Mouse (Mus musculus) embryonic fibroblast, embryonic 13.5 days (primary cell): Measurements from ENCODE around the gene Arhgef6.

Source experiments
- CTCF ChIP-seq: IDR thresholded peaks from 2 replicates; pipeline ENCODE4 v1.5.1; 2011; ENCODE audit warnings: mild to moderate bottlenecking, control low read depth, low read length, moderate library complexity, borderline replicate concordance; ENCODE audit not compliant: insufficient read depth
- POLR2A ChIP-seq: IDR thresholded peaks from 2 replicates; pipeline ENCODE4 v1.6.1; 2011; ENCODE audit warnings: low read depth, mild to moderate bottlenecking, control low read depth, low read length, moderate library complexity

GRCm38 (mm10) chrX:57303188-57303878, 35.2 kb downstream of the Arhgef6 start:
- TF ChIP-seq POLR2A (no peak), CTCF (no peak)
